Mouse (Mus musculus) limb, embryonic 14.5 days (tissue): ENCODE results near the gene Cfap221. TPM values are rescaled to one million over a fixed set of nuclear protein-coding genes. Genes with fewer than 3 reads are reported as not detected.

Experiments used
- ATAC-seq: fragments of 200-750 bp; cut with Nextera tagmentation; 2 replicates; pipeline ENCODE4 v1.8.0; 2017; ENCODE audit warnings: low read depth, moderate number of reproducible peaks, moderate TSS enrichment; ENCODE audit not compliant: low FRiP score
- DNase-seq: peaks from one replicate; pipeline ENCODE4 v3.0.0-alpha.2; 2015; ENCODE audit warnings: low spot score
- H3K27ac ChIP-seq: fragments of 300-500 bp; sonication (generic); replicated peaks from 2 replicates; pipeline ENCODE4 v1.5.1; 2014; ENCODE audit warnings: low read depth, mild to moderate bottlenecking, low read length, moderate library complexity, mixed read lengths
- H3K27me3 ChIP-seq: fragments of 300-500 bp; sonication (generic); 2 replicates; pipeline ENCODE4 v1.6.1; 2014; ENCODE audit warnings: low read length, mixed read lengths; ENCODE audit not compliant: control insufficient read depth, insufficient read depth
- H3K36me3 ChIP-seq: fragments of 300-500 bp; sonication (generic); 2 replicates; pipeline ENCODE4 v1.6.1; 2014; ENCODE audit warnings: mild to moderate bottlenecking, low read length, moderate library complexity, mixed read lengths; ENCODE audit not compliant: control insufficient read depth, insufficient read depth
- H3K4me1 ChIP-seq: fragments of 300-500 bp; sonication (generic); 2 replicates; pipeline ENCODE4 v1.6.1; 2014; ENCODE audit warnings: antibody characterized with exemption, low read length, mixed read lengths; ENCODE audit not compliant: control insufficient read depth, insufficient read depth
- H3K4me2 ChIP-seq: fragments of 300-500 bp; sonication (generic); replicated peaks from 2 replicates; pipeline ENCODE4 v1.6.1; 2014; ENCODE audit warnings: low read depth, mild to moderate bottlenecking, low read length, moderate library complexity; ENCODE audit not compliant: severe bottlenecking
- H3K4me3 ChIP-seq: fragments of 300-500 bp; sonication (generic); replicated peaks from 2 replicates; pipeline ENCODE4 v1.5.1; 2014; ENCODE audit warnings: low read length
- H3K9ac ChIP-seq: fragments of 300-500 bp; sonication (generic); 2 replicates; pipeline ENCODE4 v1.6.1; 2014; ENCODE audit warnings: mild to moderate bottlenecking, low read depth, low read length, moderate library complexity; ENCODE audit not compliant: severe bottlenecking
- H3K9me3 ChIP-seq: fragments of 300-500 bp; sonication (generic); 2 replicates; pipeline ENCODE4 v1.6.1; 2016; ENCODE audit warnings: low read length; ENCODE audit not compliant: control insufficient read depth
- POLR2A ChIP-seq: fragments of 200-500 bp; IDR thresholded peaks from 2 replicates; pipeline ENCODE4 v1.8.0; 2012; ENCODE audit warnings: inconsistent platforms, mild to moderate bottlenecking, moderate library complexity, borderline replicate concordance; ENCODE audit not compliant: insufficient read depth, insufficient read length; ENCODE audit errors: extremely low read depth
- WGBS: fragments of 180-500 bp; shearing (Covaris S2); extraction: QIAGEN DNeasy Blood & Tissue Kit; methylation state at CpG from one replicate; pipeline ENCODE4 v1.1.7; 2014; 5-methylcytosine and 5-hydroxymethylcytosine counted together
- polyA plus RNA-seq, 2 experiments: library from polyadenylated mRNA; depleted of rRNA in 1 of 2; stranded (reverse) in 1 of 2; unstranded in 1 of 2; fragments of >200 nt; fragmentation: Nextera tagmentation in 1 of 2; extraction: Ambion mirVana in 1 of 2; gene quantifications; 2 replicates each; pipeline versions ENCODE4 v1.2.1 to v1.2.3; 2012 to 2014

Gene Cfap221
- polyA plus RNA-seq, 2 experiments: 0.06 TPM; not detected in 1

DNA sequence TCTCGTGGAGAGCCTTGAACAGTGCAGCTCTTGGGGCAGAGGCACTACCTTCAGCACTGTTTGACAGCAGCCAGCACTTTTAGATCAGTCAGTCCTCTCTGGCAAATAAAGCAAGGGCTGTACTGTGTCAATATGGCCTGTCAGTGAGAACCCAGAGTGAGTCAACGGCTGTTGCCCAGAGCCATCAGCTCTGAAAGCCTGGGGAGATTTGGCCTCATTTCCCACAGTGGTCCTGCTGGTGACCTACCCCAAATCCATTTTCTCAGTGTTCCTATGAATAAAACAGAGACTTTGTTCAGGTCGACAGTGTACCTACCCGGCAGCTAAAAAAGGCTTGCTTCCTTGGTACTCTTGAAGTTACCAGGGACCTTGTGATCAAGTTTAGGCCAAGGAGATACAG, 105.2 kb downstream of the Cfap221 start:
- Histone ChIP-seq H3K4me1 (no peaks in the 10 kb centered on the region), H3K9ac (no peak overlapping the region), H3K27me3 (no peaks in the 10 kb centered on the region), H3K36me3 (no peaks in the 10 kb centered on the region), H3K9me3 (no peaks in the 10 kb centered on the region), H3K27ac (no peak overlapping the region), H3K4me3 (no peak overlapping the region), H3K4me2 (no peak overlapping the region)
- TF ChIP-seq POLR2A: no peak
- ATAC-seq (no peak), DNase-seq (no peak)
- WGBS: 75% methylated on average over 4 of the region's 4 CpGs

DNA sequence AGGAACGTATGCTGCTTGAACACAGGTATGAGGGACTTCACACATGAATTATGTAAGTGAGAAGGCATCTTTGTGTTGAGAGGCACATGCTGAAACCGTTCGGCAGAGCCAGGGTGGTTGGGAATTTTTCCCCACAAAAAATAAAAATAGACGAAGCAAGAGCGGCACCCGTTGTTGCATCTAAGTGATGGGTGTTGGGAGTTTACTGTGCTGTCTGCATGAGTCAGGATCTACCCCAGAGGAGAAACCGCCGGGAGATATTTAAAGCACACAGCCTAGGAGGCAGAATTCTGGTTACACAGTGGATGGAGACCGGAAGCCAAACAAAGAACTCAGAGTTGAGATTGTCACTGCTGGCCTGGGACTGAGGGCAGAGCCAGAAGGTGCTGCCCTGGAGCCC, 105.9 kb downstream of the Cfap221 start:
- no peak for TF ChIP-seq POLR2A
- no peak for ATAC-seq
- 85% methylated on average over 9 of the region's 9 CpGs for WGBS

DNA sequence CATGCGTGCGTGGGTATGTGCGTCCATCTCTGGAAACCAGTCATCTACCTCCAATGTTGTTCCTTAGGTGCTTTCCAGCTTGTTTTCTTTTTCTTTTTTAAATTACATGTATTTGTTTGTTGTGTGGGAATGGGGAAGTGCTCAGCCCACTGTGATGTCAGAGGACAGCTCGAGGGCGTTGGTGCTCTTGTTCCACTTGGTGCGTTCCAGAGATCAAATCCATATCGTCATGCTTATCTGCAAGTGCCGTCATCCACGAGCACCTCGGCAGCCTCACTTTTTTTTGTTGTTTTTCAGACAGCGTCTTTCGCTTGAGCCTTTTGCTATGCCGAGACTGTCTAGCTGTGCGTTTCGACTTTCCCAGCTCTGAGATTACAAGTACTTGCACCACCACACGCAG, 107.7 kb downstream of the Cfap221 start:
- DNase-seq: no peak
- Histone ChIP-seq H3K9ac (no peak overlapping the region), H3K9me3 (no peaks in the 10 kb centered on the region), H3K27ac (no peak overlapping the region), H3K4me1 (no peaks in the 10 kb centered on the region), H3K27me3 (no peaks in the 10 kb centered on the region), H3K36me3 (no peaks in the 10 kb centered on the region), H3K4me3 (no peak overlapping the region), H3K4me2 (no peak overlapping the region)
- ATAC-seq: no peak
- no peak for TF ChIP-seq POLR2A
- WGBS: 83% methylated on average over 16 of the region's 16 CpGs

More for the DNA sequence above, 105.9 kb downstream of the Cfap221 start:
- Histone ChIP-seq H3K27ac (no peak overlapping the region), H3K27me3 (no peaks in the 10 kb centered on the region), H3K36me3 (no peaks in the 10 kb centered on the region), H3K9me3 (no peaks in the 10 kb centered on the region), H3K4me3 (no peak overlapping the region), H3K4me1 (no peaks in the 10 kb centered on the region), H3K9ac (no peak overlapping the region), H3K4me2 (no peak overlapping the region)
- DNase-seq: no peak

DNA sequence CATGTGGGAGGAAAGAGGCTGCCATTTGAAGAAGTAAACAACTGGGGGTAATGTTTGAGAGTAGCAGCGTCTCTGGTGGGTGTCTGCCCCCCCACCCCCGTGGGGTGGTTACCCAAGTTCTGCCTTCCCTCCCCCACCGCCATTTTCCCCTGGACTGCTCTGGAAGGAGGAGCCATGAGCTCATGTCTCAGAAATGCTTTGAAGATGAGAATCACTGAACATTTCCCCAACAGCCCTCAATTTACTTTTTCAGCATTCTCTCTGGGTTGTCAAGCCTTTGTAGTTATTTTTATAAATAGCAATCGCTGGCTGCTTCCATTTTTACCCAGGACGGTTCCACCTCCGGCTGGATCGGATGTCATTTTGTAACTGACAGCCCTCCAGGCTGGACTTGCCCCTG, 110.7 kb downstream of the Cfap221 start:
- Histone ChIP-seq H3K36me3 (no peaks in the 10 kb centered on the region), H3K9me3 (no peaks in the 10 kb centered on the region), H3K4me3 (no peak overlapping the region), H3K27ac (no peak overlapping the region), H3K4me2 (no peak overlapping the region), H3K27me3 (no peaks in the 10 kb centered on the region), H3K9ac (no peak overlapping the region), H3K4me1 (no peaks in the 10 kb centered on the region)
- TF ChIP-seq POLR2A: no peak
- no peak for ATAC-seq
- no peak for DNase-seq
- 58% methylated on average over 7 of the region's 7 CpGs for WGBS

DNA sequence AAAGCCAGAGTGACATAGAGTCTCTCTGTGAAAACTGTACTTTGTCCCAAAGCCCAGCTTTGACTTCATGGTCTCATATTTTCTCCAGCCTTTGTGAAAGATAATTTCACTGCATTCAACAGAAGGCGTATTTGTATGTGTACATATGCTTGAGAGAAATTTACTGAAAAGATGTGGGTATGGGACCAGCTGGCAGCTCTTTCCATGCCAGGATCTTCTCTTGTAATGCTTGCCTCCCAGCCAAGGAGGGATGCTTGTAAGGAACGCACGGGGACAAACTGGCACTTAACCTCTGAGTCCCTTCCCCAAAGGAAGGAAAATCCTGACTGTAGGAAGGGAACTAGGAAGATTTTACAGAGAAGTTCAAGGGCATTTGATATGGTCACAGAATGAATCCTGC, 112.8 kb downstream of the Cfap221 start:
- no peak for ATAC-seq
- Histone ChIP-seq H3K4me3 (no peak overlapping the region), H3K27ac (no peak overlapping the region), H3K9me3 (no peaks in the 10 kb centered on the region), H3K9ac (no peak overlapping the region), H3K4me2 (no peak overlapping the region), H3K36me3 (no peaks in the 10 kb centered on the region), H3K27me3 (no peaks in the 10 kb centered on the region), H3K4me1 (no peaks in the 10 kb centered on the region)
- TF ChIP-seq POLR2A: no peak
- 84% methylated on average over 3 of the region's 3 CpGs for WGBS
- DNase-seq: no peak

DNA sequence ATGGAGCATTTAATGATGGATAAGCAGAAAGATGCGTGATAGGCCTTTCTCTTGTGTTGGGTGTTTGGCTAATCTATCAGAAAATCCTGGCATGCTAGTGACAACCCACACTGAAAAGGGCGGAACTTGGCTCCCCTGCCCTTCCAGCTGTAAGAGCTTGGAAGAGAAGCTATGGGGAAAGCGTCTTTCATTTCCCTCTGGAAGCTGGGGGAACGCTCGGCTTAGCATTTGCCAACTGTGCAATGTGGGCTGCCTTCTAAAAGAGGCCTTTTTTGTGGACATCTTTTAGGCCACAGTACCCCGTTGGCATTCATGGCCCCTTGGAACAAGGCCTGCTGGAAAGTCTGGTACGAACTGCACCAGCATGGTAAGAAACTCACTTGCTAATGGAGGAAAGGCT, 118.1 kb downstream of the Cfap221 start:
- 78% methylated on average over 7 of the region's 7 CpGs for WGBS

More for the DNA sequence above, 118.1 kb downstream of the Cfap221 start:
- Histone ChIP-seq H3K4me2 (no peak overlapping the region), H3K36me3 (no peaks in the 10 kb centered on the region), H3K4me1 (peaks cover 3% of the 10 kb centered on the region; the same call in 1 of the 2 replicates), H3K9ac (no peak overlapping the region), H3K27ac (no peak overlapping the region), H3K27me3 (no peaks in the 10 kb centered on the region), H3K9me3 (no peaks in the 10 kb centered on the region), H3K4me3 (no peak overlapping the region)
- no peak for ATAC-seq
- no peak for DNase-seq
- no peak for TF ChIP-seq POLR2A
